Mouse (Mus musculus) kidney, postnatal 4 days (tissue): Measurements from ENCODE around the gene Trak1.
"Not testable (repeated sequence)": the region's sequence is repeated elsewhere in the genome, so short reads cannot be mapped to it uniquely, and the experiment has no call there.

Experiments used
- DNase-seq, 2 experiments: peaks; one replicate each; pipeline ENCODE4 v3.0.0; 2021; ENCODE audit warnings: mixed read lengths in 2 of 2

Gene Trak1

GRCm38 (mm10) chr9:121443696-121444366 lies 146.5 kb downstream of the Trak1 start:
- DNase-seq = peak; percentile 35 to 54

- no peak for DNase-seq
Measured at GRCm38 (mm10) chr9:121444367-121444707, 147.0 kb downstream of the Trak1 start.

DNA sequence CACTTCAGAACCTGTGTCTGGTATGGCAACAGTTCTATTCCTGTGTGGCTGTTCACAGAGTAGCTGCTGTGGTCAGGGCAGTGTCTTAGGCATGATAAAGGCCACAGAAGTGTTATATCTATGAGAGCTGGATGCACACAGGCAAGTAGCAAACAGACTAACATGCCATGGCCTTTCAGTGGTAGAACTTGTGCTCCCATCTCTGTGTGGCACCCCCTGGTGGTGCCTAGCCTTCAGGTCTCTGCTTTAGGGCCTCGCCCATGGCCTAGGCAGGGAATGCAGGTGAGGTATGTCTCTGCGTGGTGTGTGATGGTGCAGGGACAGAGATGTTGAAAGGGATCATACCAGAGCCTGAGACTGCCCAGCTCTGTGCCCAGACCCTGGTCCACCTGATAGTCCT lies 148.1 kb downstream of the Trak1 start:
- DNase-seq = peak; percentile 62 to 68

DNA sequence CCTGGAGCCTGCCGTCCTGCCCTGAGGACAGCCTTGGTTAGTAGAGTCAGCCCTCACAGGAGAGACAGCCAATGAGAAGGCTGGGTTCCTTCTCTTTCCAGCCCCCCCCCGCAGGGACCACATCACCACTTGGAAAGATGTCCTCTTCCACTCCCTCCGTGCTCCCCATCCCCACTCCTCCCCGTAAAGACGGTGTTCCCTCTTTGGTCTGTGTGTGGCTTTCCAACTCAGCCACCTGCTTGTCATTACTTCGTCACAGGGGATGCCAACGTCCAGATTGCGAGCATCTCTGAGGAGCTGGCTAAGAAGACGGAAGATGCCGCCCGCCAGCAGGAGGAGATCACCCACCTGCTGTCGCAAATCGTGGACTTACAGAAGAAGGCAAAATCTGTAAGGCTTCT lies 149.1 kb downstream of the Trak1 start:
- DNase-seq = no peak

DNA sequence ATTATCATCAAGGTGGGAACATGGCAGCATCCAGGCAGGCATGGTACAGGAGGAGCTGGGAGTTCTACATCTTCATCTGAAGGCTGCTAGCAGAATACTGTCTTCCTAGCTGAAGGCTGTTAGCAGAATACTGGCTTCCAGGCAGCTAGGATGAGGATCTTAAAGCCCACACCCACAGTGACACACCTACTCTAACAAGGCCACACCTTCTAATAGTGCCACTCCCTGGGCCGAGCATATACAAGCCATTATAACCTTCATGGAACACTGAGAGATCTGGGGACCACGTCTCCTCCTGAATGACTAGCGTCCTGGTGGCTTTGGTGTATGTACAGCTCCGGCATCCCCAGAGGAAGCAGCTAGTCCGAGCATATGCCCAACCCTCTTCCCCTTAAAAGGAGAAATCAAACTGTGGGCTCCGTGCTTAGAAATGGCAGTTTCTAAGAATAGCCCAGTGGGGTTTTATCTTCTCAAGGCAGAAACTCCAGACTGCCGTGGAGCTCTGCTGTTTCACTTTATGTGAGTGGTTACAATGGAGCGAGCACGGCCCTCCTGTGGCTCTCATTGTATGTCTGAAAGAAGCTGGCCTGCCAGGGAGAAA lies 155.1 kb downstream of the Trak1 start:
- DNase-seq = not testable (repeated sequence)

DNA sequence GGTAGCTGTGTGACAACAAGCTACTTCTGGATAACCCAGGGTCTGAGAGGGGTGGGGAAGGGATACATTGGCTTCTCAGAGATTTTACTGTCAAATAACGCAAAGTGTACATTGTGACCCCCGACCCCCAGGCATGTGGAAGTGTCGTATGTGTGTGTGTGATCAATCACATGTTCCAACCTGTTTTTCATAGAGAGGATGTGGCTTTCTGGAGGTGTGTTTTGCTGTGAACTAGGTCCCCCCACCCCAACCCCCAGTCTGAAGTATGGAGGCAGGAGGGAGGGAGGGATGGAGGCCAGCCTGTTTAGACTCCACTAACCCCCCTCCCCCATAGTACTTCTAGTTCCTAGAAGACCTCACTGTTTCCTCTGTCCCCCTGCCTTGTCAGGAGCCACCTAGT lies 157.6 kb downstream of the Trak1 start:
- DNase-seq = no peak

DNA sequence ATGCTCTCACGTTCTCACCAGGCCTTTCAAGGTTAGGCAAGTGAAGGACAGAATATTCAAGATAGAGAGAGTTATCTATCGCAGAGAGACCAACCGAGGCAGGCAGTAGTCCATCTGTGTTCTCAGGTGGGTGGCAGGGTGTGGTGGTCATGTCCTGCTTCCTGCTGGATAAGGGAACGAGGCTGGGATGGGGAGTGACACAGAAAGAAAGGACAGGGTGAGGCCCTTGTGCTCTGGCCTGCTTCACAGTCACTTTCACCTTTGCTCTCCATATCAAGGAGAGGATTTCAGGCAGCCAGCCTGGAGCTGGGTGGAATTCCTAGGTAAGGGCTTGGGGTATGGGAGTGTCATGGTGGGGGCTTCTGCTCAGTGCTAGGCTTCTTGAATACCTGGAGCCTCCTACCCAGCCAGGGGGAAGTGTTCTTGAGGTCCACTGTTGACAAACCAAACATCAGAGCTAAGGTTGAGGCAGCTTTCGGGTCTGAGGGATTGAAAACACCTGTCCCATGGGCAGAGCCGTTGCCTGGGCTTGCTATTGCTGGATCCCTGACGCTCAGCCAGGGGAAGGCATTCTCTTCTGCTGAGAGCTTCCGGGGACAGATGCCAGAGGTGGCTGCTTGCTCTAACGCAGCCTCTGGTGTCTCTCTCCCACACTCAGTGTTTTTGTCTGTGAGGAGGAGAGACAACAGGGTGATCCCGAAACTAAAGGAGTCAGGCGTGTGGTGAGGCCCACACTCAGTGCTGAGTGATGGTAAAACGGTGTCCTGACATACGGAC lies 159.6 kb downstream of the Trak1 start:
- no peak for DNase-seq

DNA sequence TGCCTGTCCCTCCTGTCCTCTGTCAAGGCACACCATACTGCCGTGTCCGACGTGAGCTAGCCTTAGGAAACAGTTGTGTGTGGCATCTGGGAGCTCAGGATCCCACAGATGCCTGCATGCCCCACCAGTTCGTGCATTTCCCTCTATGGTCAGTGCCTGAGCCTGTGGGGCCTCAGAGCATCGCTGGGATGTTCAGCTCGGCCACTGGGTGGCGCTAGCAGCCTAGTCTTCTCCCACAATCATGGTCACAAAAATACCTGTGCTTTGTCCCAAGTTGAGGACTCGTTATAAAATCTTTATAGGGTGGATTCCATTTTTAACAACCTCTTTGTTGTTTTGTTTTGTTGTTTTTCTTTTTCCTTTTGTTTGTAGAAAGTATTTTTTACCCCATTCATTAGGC lies 161.2 kb downstream of the Trak1 start:
- DNase-seq = peak; percentile 73 to 77

DNA sequence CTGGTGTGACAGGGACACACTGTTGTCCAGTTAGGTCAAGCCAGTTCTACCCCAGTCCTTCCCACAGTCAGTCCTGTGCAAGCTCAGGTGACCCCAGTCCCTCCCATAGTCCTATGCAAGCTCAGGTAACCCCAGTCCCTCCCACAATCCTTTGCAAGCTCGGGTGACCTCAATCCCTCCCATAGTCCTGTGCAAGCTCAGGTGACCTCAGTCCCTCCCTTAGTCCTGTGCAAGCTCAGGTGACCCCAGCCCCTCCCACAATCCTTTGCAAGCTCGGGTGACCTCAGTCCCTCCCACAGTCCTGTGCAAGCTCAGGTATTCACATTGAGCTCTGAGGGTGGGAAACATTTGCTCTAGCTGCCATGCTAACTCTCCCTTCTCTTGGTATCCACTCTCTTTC lies 162.6 kb downstream of the Trak1 start:
- DNase-seq = no peak

- no peak for DNase-seq
Measured at GRCm38 (mm10) chr9:121460527-121460926, 163.2 kb downstream of the Trak1 start.

DNA sequence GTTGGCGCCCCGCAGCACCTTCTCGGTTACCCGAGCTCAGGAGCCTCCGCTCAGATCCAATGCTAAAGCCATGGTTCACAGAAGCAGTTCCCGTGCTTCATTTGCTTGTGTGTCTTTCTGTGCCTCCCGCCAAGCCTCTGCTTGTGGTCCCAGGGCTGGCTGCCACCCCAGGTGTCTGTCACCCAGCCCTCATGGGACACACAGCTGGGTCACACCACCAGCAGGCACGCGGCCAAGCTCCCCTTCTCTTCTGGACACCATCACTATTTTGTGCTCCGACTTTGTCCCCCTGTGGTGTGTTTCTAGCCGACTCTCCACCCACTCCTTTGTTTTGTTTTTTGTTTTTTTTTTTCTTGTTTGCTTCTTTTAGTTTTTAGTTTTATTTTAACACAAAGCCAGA lies 170.2 kb downstream of the Trak1 start:
- no peak for DNase-seq

DNA sequence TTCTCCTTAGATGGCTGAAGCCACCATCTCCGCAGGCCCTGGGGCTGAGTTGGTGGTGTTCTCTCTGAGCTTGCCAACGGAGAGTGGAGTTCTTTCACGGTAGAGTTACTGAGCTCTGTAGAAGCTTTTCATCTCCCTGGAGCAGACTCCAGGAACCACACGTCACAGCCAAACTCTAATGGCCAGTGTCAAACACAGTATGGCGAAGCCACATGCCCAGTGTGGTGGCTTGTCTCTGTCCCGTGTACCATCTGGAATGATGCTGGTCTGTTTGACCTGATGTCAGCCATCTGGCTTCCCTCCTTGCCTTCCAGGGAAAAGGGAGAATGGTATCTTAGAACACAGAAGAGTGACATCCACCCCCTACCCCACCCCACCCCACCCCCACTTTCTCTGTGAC lies 172.4 kb downstream of the Trak1 start:
- DNase-seq = no peak

GRCm38 (mm10) chr9:121474771-121475170 lies 177.5 kb downstream of the Trak1 start:
- DNase-seq = no peak

DNA sequence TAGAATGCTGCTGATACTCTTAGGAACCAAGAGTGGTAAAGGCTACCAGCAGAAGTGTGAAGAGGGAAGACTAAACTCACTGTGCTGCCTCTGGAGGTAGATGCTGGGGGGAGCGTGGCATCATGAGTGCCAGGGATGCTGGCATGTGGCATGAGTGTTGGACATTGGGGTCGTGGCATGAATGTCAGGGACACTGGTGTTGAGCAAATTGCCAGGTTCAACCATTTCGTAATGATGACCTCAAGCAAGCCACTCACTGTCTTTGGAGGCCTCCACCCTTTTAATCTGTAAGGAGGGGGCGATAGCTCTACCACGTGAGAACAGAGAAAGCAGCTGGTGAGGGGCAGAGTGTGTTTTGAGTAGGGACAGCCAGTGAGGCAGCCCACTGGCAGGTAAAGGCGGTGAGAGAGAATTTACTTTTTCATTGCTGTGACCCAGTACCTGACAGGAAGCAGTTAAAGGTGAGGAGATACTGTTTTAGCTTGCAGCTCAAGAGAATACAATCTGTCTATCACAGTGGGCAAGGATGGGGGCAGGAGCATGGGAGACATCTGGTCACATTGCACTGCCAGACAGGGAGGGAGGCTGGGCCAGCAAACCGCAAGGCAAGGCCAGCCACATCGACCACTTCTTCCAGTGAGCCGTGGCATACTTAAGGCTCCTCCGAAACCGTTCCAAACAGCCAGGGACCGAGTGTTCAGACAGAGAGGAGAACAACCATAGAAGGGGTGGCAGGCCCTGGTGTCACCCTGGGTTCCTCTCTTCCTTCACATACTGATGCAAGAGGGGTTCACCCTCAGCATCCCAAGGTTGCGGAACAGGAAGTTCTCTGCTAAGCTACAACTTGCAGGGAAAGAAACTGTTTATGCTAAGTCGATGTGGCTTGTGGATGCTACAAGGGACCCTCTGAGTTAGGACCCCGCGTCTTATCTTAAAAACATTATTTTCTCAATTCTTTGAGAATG lies 178.5 kb downstream of the Trak1 start:
- no peak for DNase-seq

DNA sequence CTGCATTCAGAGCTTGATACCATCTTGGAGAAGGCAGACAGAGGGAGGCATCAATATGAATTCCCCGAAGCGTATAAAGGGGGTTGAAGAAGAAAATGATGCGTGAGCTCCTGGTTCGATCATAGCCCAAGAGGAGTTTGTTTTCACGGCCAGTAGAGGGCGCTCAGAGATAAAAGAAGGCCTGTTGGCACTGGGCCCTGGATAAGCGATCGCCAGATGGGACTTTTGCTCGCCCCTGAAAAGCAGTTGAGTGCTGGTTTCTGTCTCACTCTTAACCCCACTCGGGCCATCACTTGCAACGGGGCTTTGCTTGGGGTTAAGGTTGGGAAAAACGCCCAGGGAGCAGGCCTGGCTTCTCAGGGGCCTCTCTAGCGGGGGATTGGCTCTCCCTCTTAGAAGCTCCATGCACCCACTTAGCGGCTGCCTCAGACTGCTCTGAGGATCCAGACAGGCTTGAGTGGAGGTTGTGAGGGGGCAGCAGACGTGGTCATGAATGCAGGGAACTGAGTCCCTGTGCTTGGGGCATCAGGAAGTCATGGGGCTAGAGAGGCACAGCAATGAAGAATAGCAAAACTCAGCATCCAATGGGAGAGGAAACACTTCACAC lies 180.1 kb downstream of the Trak1 start:
- DNase-seq = peak; percentile 83 to 87

- DNase-seq = peak; percentile 73 to 80
Measured at GRCm38 (mm10) chr9:121479453-121479852, 182.2 kb downstream of the Trak1 start.

- DNase-seq = no peak
Measured at GRCm38 (mm10) chr9:121487216-121487615, 189.9 kb downstream of the Trak1 start.

- DNase-seq = no peak
Measured at GRCm38 (mm10) chr9:121491592-121492240, 194.4 kb downstream of the Trak1 start.

DNA sequence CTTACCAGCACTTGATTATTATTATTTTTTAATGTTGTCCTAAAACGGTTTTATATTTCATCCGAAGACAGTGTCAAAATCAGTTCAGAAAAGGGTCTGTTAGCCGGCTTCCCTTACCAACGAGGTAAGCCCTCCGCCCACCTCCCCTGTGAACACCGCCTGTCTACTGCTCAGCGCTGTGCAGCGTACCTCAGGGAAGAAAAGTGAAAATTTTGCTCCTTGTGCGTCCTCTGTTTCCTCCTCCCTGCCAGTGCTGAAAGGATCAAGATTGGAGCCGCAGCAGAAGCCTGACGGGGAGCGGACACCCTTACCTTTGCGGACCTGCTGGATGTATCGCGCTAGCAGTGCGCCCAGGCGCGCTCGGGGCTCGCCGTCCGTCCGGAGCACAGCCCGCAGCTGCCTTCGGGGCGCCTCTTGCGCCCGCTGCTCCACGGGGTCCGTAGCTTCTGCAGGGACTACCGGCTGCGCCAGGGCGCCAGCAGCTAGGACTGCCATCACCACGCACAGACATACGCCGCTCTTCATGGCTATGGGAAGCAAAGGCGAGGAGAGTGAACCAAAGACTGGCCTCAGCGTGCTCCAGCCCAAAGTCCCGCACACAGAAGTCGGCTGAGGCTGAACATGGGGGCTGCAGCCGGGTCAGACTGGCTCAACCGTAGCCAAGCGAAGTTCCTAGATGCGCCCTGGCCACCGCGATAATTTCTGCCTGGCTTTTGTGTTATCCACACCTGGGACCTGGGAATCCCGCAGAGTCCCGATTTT lies 196.9 kb downstream of the Trak1 start:
- peak; percentile 36 to 54 for DNase-seq

DNA sequence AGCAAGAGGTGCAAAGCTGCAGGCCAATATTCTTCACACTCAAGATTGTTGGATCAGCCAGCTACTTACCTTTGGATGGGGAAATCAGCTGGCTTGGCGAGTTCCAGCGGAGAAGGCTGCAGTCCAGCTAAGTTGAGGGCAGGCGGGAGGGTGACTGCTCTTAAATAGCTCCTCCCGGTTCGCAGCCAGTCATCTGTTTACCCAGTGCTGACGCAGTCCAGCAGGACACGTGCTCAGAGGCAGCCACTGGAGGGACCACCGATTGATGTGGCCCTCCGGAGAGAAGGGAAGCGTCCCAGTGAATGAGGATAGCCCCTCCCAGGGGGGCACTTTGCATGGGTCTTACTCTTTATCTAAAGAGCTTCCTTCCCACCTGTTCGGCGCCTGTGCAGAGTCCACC lies 198.2 kb downstream of the Trak1 start, which contains the start of gene Cck:
TSS of gene Cck (minus strand) at position 166 of the 400 bp plus-strand sequence.
- peak; percentile 52 to 67 for DNase-seq

DNA sequence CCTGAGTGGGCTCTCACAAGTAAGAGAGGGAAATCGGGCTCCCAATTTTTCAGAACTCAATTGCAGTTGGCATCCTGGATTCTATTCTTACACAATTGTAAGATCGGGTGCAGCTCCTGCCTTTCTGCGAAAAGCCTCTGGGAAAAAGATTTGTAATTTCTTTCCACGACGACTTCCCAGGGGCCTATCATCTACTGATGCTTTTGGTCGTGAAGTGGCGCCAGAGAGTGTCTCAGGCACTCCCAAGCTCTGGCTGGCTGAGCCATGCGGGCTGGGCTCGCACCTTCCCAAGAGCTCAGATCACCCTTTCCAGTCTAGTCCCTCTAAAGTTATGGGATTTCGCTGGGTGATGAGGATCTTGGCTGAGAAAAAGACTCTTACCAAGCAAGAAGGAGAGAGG lies 198.8 kb downstream of the Trak1 start:
- DNase-seq = no peak
